Mouse (Mus musculus): ENCODE measurements around the gene Crmp1.

DNA sequence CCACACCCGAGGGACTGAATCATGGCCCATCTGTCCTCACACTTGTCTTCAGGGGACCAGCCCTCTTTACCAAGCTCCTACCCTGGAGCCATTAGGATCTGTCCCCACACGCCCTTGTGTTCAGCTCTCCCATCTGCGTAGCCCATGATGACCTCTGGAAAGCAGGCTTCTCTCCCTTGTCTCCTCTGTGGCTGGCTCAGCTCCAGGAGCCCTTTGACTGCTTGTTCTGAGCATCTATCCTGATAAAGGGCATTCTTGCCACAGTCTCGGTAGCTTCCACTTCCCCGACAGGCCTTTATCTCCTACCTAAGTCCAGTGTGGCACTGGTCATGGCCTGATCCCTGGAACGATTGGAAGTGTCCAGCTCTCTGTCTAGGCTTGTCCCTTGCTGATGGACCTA, 84.9 kb downstream of the Crmp1 start:
- TF ChIP-seq CTCF (IDR thresholded peaks at IDR 0.05; ENCODE audit: low read depth, low read length), result no peak
- no peak for TF ChIP-seq POLR2A (IDR thresholded peaks at IDR 0.05; ENCODE audit: borderline replicate concordance, low read depth, low read length)

All from bone marrow macrophage, adult 2 months (primary cell).